Comparison of ENCODE assay signal across 9 mouse cellular contexts in genomic region chr10:56115636-56116180, GRCm38 (mm10). TPM values are rescaled to one million over a fixed set of nuclear protein-coding genes. Genes with fewer than 3 reads are reported as not detected.
DNase-seq lines count a peak whose midpoint lies in the region; ATAC-seq and TF ChIP-seq lines count a peak whose summit lies in the region.
"Had no signal": no experiment of that assay in that cellular context is flagged by ENCODE, and none has a peak within 500 bp of the region (broad histone marks: within the 10 kb centered on the region; RNA-seq: fewer than 3 reads in every experiment).

No protein-coding gene starts in this region.

- H3K36me3 ChIP-seq in kidney, embryonic 15.5 days, result no peaks in the 10 kb centered on the region
- H3K36me3 ChIP-seq in embryonic facial prominence, embryonic 11.5 days (replicated peaks; ENCODE audit: control insufficient read depth, insufficient read depth, low read depth, low read length), result no peaks in the 10 kb centered on the region
- H3K36me3 ChIP-seq in hindbrain, embryonic 14.5 days (replicated peaks; ENCODE audit: control insufficient read depth, insufficient read depth), result no peaks in the 10 kb centered on the region
- peaks cover 6% of the 10 kb centered on the region for H3K36me3 ChIP-seq in liver, adult 2 months (ENCODE audit: control insufficient read depth, insufficient read depth, low read length)

- TF ChIP-seq POLR2A in bone marrow, adult 2 months (IDR thresholded peaks at IDR 0.05; ENCODE audit: borderline replicate concordance, control insufficient read depth, low read depth, low read length), result no peak
- no peak for TF ChIP-seq POLR2A in liver, adult 2 months (IDR thresholded peaks at IDR 0.05; ENCODE audit: extremely low read depth, insufficient read depth, low read length)

- peaks cover 3% of the 10 kb centered on the region for H3K4me1 ChIP-seq in kidney, embryonic 15.5 days
- no peaks in the 10 kb centered on the region; the same call in 1 of the 2 replicates for H3K4me1 ChIP-seq in bone marrow, adult 2 months (ENCODE audit: control insufficient read depth, insufficient read depth, low read length)
- H3K4me1 ChIP-seq in embryonic facial prominence, embryonic 11.5 days (ENCODE audit: control insufficient read depth, insufficient read depth, low read length), result no peaks in the 10 kb centered on the region; the same call in 1 of the 2 replicates
- peaks cover 9% of the 10 kb centered on the region; the same call in 1 of the 2 replicates for H3K4me1 ChIP-seq in hindbrain, embryonic 14.5 days (replicated peaks; ENCODE audit: control insufficient read depth, insufficient read depth, low read length)
- H3K4me1 ChIP-seq in liver, adult 2 months (ENCODE audit: control insufficient read depth, insufficient read depth, low read length), result no peaks in the 10 kb centered on the region

- H3K4me2 ChIP-seq in kidney, embryonic 15.5 days, result peak overlapping the region; percentile 92
- peak overlapping the region; percentile 90 for H3K4me2 ChIP-seq in embryonic facial prominence, embryonic 11.5 days (ENCODE audit: low read depth, low read length)
- H3K4me2 ChIP-seq in hindbrain, embryonic 14.5 days (replicated peaks), result peak overlapping the region; percentile 72

- no peak for DNase-seq in kidney, adult 9 months
- peak; percentile 20 for DNase-seq in embryonic facial prominence, embryonic 11.5 days (ENCODE audit: low spot score)
- no peak for DNase-seq in hindbrain, embryonic 14.5 days (ENCODE audit: low spot score)
- DNase-seq in liver, adult 2 months (ENCODE audit: extremely low read depth, low read depth, low spot score), result no peak
- DNase-seq in right cerebral cortex, postnatal 10 days (ENCODE audit: low spot score in 2 of 2), result peak; percentile 44 to 53
- no peak for DNase-seq in retina, embryonic 14.5 days (ENCODE audit: low spot score)

- no peak for TF ChIP-seq CTCF in bone marrow, adult 2 months (IDR thresholded peaks at IDR 0.05; ENCODE audit: control insufficient read depth, insufficient read depth, low read length)
- no peak for TF ChIP-seq CTCF in liver, adult 2 months (IDR thresholded peaks at IDR 0.05; ENCODE audit: low read depth, low read length)

- H3K27me3 ChIP-seq in kidney, embryonic 15.5 days, result no peaks in the 10 kb centered on the region; the same call in 1 of the 2 replicates
- H3K27me3 ChIP-seq in embryonic facial prominence, embryonic 11.5 days (ENCODE audit: control insufficient read depth, insufficient read depth, low read length), result no peaks in the 10 kb centered on the region
- no peaks in the 10 kb centered on the region for H3K27me3 ChIP-seq in hindbrain, embryonic 14.5 days (ENCODE audit: control insufficient read depth, insufficient read depth, low read length)
- H3K27me3 ChIP-seq in liver, adult 2 months (ENCODE audit: control insufficient read depth, insufficient read depth, low read length), result no peaks in the 10 kb centered on the region

- peak overlapping the region; percentile 66 for H3K4me3 ChIP-seq in kidney, embryonic 15.5 days (replicated peaks)
- H3K4me3 ChIP-seq in bone marrow, adult 2 months (replicated peaks; ENCODE audit: control insufficient read depth, low read depth, low read length), result peak overlapping the region; percentile 93
- peak overlapping the region; percentile 57 for H3K4me3 ChIP-seq in embryonic facial prominence, embryonic 11.5 days (ENCODE audit: low read depth, low read length)
- peak overlapping the region; percentile 56 for H3K4me3 ChIP-seq in hindbrain, embryonic 14.5 days (replicated peaks; ENCODE audit: low read length)
- peak overlapping the region; percentile 75; the same call in 1 of the 2 replicates for H3K4me3 ChIP-seq in liver, adult 2 months (ENCODE audit: insufficient read depth, low read depth, low read length)

- peak overlapping the region; percentile 51 for H3K9ac ChIP-seq in kidney, embryonic 15.5 days
- peak overlapping the region; percentile 83 for H3K9ac ChIP-seq in embryonic facial prominence, embryonic 11.5 days (replicated peaks; ENCODE audit: low read length)
- H3K9ac ChIP-seq in hindbrain, embryonic 14.5 days, result peak overlapping the region; percentile 80
- peak overlapping the region; percentile 21; the same call in 1 of the 2 replicates for H3K9ac ChIP-seq in liver, adult 2 months (ENCODE audit: low read depth, low read length)

- peak; percentile 81 for ATAC-seq in kidney, embryonic 15.5 days (replicated peaks; ENCODE audit: low FRiP score)
- peak; percentile 54; the same call in 1 of the 2 replicates for ATAC-seq in embryonic facial prominence, embryonic 11.5 days (replicated peaks; ENCODE audit: insufficient number of reproducible peaks, low FRiP score, low TSS enrichment, low read depth)
- peak; percentile 65 for ATAC-seq in hindbrain, embryonic 14.5 days (ENCODE audit: low FRiP score)

- 15% methylated on average over 25 of the region's 27 CpGs for WGBS in kidney, embryonic 15.5 days
- 62% methylated on average over 27 of the region's 27 CpGs for WGBS in bone marrow, adult 2 months
- WGBS in embryonic facial prominence, embryonic 11.5 days, result 14% methylated on average over 27 of the region's 27 CpGs
- WGBS in hindbrain, embryonic 14.5 days, result 9% methylated on average over 27 of the region's 27 CpGs
- 63% methylated on average over 27 of the region's 27 CpGs for WGBS in liver, adult 2 months

- H3K9me3 ChIP-seq in kidney, embryonic 15.5 days (replicated peaks), result no peaks in the 10 kb centered on the region
- no peaks in the 10 kb centered on the region for H3K9me3 ChIP-seq in embryonic facial prominence, embryonic 11.5 days (replicated peaks; ENCODE audit: control insufficient read depth, low read length)
- no peaks in the 10 kb centered on the region for H3K9me3 ChIP-seq in hindbrain, embryonic 14.5 days (ENCODE audit: control insufficient read depth, low read length)

- no peaks in the 10 kb centered on the region for H3K79me2 ChIP-seq in liver, adult 2 months (ENCODE audit: control insufficient read depth, insufficient read depth, low read length)

- H3K27ac ChIP-seq in kidney, embryonic 15.5 days, result peak overlapping the region; percentile 75
- peak overlapping the region; percentile 42; the same call in 1 of the 2 replicates for H3K27ac ChIP-seq in bone marrow, adult 2 months (ENCODE audit: control insufficient read depth, insufficient read depth, low read depth, low read length, poor library complexity)
- 0 out of 2 replicates have a peak overlapping the region, but pooled peaks have one; percentile 28 for H3K27ac ChIP-seq in embryonic facial prominence, embryonic 11.5 days (replicated peaks; ENCODE audit: low read depth, low read length)
- peak overlapping the region; percentile 94 for H3K27ac ChIP-seq in hindbrain, embryonic 14.5 days
- H3K27ac ChIP-seq in liver, adult 2 months (replicated peaks; ENCODE audit: insufficient read depth, low read depth, low read length), result no peak overlapping the region
- H3K27ac ChIP-seq: macrophage had no signal

RNA-seq across cellular contexts. Expression of gene Msl3l2, which starts 9.0 kb away (rescaled TPM):
- polyA plus RNA-seq in kidney, embryonic 15.5 days (2015; fragmentation: Nextera tagmentation; extraction: Ambion mirVana), result 6.5 and 8.0 TPM in 2 replicates
- 0.75 TPM in 1 of 2 replicates, not detected in the other for polyA plus RNA-seq in bone marrow, adult 2 months (2011; ENCODE audit: insufficient read depth, insufficient read length, low replicate concordance, missing spikeins)
- polyA plus RNA-seq in embryonic facial prominence, embryonic 11.5 days (2014; fragmentation: Nextera tagmentation; extraction: Ambion mirVana), result 7.6 and 7.7 TPM in 2 replicates
- 13.1 and 13.4 TPM in 2 replicates for polyA plus RNA-seq in hindbrain, embryonic 14.5 days (2014; fragmentation: Nextera tagmentation; extraction: Ambion mirVana)
- 1.1 and 1.2 TPM in 2 replicates for total RNA-seq in liver, adult 2 months (2014; rRNA removed)
- 0.75 and 1.1 TPM in 2 replicates for polyA plus RNA-seq in liver, adult 2 months (2012; rRNA removed)

Comparison
In these comparisons a context has a peak if more than half of its experiments do, and no peak if none do; other contexts are left out.
1. H3K9ac ChIP-seq: peak in every context shown above with its lines; median percentile 83 in embryonic facial prominence, embryonic 11.5 days; 80 in hindbrain, embryonic 14.5 days; 51 in kidney, embryonic 15.5 days; 21 in liver, adult 2 months.
2. DNase-seq: peak in embryonic facial prominence, embryonic 11.5 days (single experiment) and right cerebral cortex, postnatal 10 days (2 of 2); none in kidney, adult 9 months (single experiment), hindbrain, embryonic 14.5 days (single experiment), liver, adult 2 months (single experiment) and retina, embryonic 14.5 days (single experiment).
3. Peak in every context shown above with its lines, with median percentiles within 50 percentile points of each other: ATAC-seq, H3K4me2 ChIP-seq and H3K4me3 ChIP-seq.